Mouse (Mus musculus): ENCODE data around the gene Vav3. TPM values are rescaled to one million over a fixed set of nuclear protein-coding genes. Genes with fewer than 3 reads are reported as not detected.

Gene Vav3
- polyA plus RNA-seq, 2 experiments = 10.8 to 33.0 TPM

DNA sequence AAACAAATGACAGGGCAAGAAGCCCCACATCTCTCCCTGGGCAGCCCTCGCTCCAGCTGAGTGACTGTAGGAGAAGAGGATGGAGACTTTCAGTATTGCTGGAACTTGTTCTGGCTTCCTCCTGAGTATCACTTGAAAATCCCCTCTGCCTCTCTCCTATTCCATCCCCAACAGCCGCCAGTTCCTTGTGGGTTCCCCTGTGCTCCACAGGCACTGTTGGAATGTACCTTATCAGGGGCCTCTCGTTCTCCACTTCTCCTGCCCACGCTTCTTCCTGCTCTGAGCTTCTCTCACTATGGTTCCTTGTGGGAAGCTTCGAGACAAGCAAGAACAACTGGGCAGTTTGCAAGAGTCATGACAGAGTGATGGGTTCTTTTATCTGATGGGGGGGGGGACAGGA lies 23.1 kb downstream of the Vav3 start:
- no peak overlapping the region for H3K27ac ChIP-seq (replicated peaks; ENCODE audit: low read depth, low read length)
- no peaks in the 10 kb centered on the region for H3K36me3 ChIP-seq (ENCODE audit: control insufficient read depth, insufficient read depth, low read length)
- no peak for ATAC-seq (ENCODE audit: low FRiP score, low read depth)
- no peaks in the 10 kb centered on the region for H3K9me3 ChIP-seq (ENCODE audit: control insufficient read depth, low read length)
- no peaks in the 10 kb centered on the region for H3K27me3 ChIP-seq (ENCODE audit: control insufficient read depth, insufficient read depth, low read length)
- WGBS = 60% methylated on average over 5 of the region's 5 CpGs
- no peak for DNase-seq (ENCODE audit: low spot score)
- no peak overlapping the region for H3K4me2 ChIP-seq (replicated peaks; ENCODE audit: low read depth, low read length, severe bottlenecking)
- H3K9ac ChIP-seq (ENCODE audit: low read depth, low read length, severe bottlenecking) = no peak overlapping the region
- TF ChIP-seq POLR2A (IDR thresholded peaks at IDR 0.05; ENCODE audit: borderline replicate concordance, extremely low read depth, insufficient read depth, insufficient read length) = no peak
- peaks cover 4% of the 10 kb centered on the region for H3K4me1 ChIP-seq (ENCODE audit: control insufficient read depth, insufficient read depth, low read length)
- no peak overlapping the region for H3K4me3 ChIP-seq (replicated peaks; ENCODE audit: low read length)

DNA sequence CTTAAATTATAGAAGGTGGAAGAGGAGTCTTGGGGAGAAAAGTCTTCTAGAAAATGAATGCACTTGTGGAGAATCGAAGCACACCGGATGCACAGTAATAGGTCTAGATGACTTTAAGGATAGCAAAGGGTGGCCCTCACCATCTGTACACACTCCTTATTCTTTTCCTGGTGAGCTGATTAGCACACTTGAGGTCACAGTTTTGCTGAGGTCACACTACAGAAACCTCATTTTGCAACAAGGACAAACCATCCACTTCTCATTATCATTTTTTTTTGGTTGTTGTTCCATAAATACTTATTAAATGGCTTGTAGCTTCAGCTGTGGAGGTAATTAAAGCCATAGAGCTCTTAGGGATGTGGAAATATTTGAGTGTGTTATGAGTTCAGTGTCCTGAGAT lies 25.4 kb downstream of the Vav3 start:
- H3K4me2 ChIP-seq (replicated peaks; ENCODE audit: low read depth, low read length, severe bottlenecking) = no peak overlapping the region
- H3K9ac ChIP-seq (ENCODE audit: low read depth, low read length, severe bottlenecking) = no peak overlapping the region
- H3K4me1 ChIP-seq (ENCODE audit: control insufficient read depth, insufficient read depth, low read length) = peaks cover 4% of the 10 kb centered on the region
- H3K9me3 ChIP-seq (ENCODE audit: control insufficient read depth, low read length) = no peaks in the 10 kb centered on the region
- ATAC-seq (ENCODE audit: low FRiP score, low read depth) = no peak
- no peak overlapping the region for H3K4me3 ChIP-seq (replicated peaks; ENCODE audit: low read length)
- no peak for TF ChIP-seq POLR2A (IDR thresholded peaks at IDR 0.05; ENCODE audit: borderline replicate concordance, extremely low read depth, insufficient read depth, insufficient read length)
- 82% methylated on average over 2 of the region's 2 CpGs for WGBS
- H3K36me3 ChIP-seq (ENCODE audit: control insufficient read depth, insufficient read depth, low read length) = no peaks in the 10 kb centered on the region
- no peak overlapping the region for H3K27ac ChIP-seq (replicated peaks; ENCODE audit: low read depth, low read length)
- H3K27me3 ChIP-seq (ENCODE audit: control insufficient read depth, insufficient read depth, low read length) = no peaks in the 10 kb centered on the region
- DNase-seq (ENCODE audit: low spot score) = no peak

DNA sequence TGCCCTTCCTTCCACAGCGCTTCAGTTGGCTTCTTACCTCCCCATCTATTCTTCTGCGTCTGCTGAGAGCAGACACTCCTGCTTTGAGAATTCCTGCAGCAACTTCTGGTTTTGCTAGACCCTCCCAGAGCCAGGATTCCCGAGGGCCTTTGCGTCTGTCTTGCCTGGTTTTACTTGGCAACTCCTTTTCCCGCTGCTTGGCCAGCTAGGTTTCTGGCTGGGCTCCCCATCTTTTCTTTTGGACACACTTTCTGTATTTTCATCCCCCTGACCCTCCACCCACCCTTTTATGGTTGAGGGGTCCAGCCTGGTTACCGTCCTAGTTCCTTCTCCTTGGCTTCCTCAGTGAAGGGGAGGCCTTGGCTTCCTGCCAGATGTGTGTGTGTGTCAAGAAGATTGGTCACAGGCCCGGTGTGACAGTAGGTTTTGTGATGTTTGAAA lies 26.0 kb downstream of the Vav3 start:
- Histone ChIP-seq H3K36me3 (ENCODE audit: control insufficient read depth, insufficient read depth, low read length) (no peaks in the 10 kb centered on the region), H3K4me2 (replicated peaks; ENCODE audit: low read depth, low read length, severe bottlenecking) (no peak overlapping the region), H3K9ac (ENCODE audit: low read depth, low read length, severe bottlenecking) (no peak overlapping the region), H3K4me3 (replicated peaks; ENCODE audit: low read length) (no peak overlapping the region), H3K27me3 (ENCODE audit: control insufficient read depth, insufficient read depth, low read length) (no peaks in the 10 kb centered on the region), H3K4me1 (ENCODE audit: control insufficient read depth, insufficient read depth, low read length) (peaks cover 4% of the 10 kb centered on the region), H3K9me3 (ENCODE audit: control insufficient read depth, low read length) (no peaks in the 10 kb centered on the region), H3K27ac (replicated peaks; ENCODE audit: low read depth, low read length) (no peak overlapping the region; the same call in 1 of the 2 replicates)
- ATAC-seq (ENCODE audit: low FRiP score, low read depth) = no peak
- 46% methylated on average over 7 of the region's 7 CpGs for WGBS
- peak; percentile 24 for DNase-seq (ENCODE audit: low spot score)
- TF ChIP-seq POLR2A (IDR thresholded peaks at IDR 0.05; ENCODE audit: borderline replicate concordance, extremely low read depth, insufficient read depth, insufficient read length) = no peak

DNA sequence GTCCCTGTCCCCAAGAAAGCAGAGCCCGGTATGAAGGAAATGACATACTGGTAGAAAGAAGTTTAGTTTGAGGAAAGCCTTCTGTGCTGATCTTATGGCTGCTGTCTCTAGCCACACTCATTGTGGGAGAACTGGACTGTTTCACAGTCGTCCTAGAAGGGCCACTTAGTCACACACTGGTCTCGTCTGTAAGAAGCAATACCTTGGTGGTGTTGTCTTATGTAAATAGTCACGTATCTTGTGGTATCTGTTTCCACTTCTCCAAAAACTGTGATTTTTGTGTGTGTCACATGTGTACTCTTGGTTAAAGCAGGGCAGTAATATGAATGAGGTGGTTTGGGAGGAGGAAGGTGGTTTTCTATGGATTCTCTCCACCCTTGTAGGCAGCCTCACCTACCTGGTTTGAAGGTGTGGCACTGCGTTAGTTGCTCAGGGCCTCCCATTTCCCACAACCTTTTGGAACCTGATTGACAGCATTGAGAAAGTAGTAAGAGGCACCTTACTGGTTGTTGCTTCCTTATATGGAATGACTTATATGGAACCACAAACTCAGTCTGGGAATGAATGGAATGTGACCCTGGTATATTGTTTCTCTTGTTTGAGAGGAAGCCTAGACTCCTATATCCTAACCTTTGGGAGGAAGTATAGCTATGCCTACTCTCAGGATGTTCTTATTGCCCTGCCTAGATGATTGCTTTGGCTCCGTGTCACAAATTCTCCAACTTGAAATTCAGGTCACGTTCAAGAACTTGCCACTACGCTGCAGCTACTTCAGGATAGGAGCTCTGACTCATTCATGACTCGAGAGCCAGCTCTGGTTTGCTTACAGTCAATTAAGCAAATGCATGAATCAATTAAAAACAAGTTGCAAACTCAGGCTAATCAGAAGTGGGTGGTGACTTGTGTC lies 28.2 kb downstream of the Vav3 start:
- no peak overlapping the region for H3K27ac ChIP-seq (replicated peaks; ENCODE audit: low read depth, low read length)
- WGBS = 70% methylated on average over 9 of the region's 9 CpGs
- DNase-seq (ENCODE audit: low spot score) = peak; percentile 24

DNA sequence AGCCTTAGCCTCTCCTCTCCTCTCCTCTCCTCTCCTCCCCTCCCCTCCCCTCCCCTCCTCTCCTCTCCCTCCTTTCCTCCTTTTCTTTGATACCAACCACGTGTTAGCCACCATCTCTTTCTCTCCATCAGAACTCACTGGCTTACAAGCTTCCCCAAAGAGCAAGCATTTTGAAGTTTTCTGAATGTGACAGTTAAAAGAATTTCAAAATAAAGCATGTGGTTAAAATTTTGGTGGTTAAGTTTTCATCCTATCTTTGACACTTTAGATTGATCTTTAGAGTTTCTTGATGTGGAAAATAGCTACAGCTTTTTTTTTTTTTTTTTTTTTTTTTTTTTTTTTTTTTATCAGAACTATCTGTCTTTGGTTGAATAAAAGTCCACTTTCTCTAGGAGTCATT lies 31.1 kb downstream of the Vav3 start:
- DNase-seq (ENCODE audit: low spot score) (no peak), ATAC-seq (ENCODE audit: low FRiP score, low read depth) (no peak)
- Histone ChIP-seq H3K27ac (replicated peaks; ENCODE audit: low read depth, low read length) (no peak overlapping the region), H3K9me3 (ENCODE audit: control insufficient read depth, low read length) (no peaks in the 10 kb centered on the region), H3K27me3 (ENCODE audit: control insufficient read depth, insufficient read depth, low read length) (no peaks in the 10 kb centered on the region), H3K4me1 (ENCODE audit: control insufficient read depth, insufficient read depth, low read length) (peaks cover under 1% of the 10 kb centered on the region; the same call in 1 of the 2 replicates), H3K36me3 (ENCODE audit: control insufficient read depth, insufficient read depth, low read length) (no peaks in the 10 kb centered on the region), H3K4me3 (replicated peaks; ENCODE audit: low read length) (no peak overlapping the region), H3K9ac (ENCODE audit: low read depth, low read length, severe bottlenecking) (no peak overlapping the region), H3K4me2 (replicated peaks; ENCODE audit: low read depth, low read length, severe bottlenecking) (no peak overlapping the region)
- no peak for TF ChIP-seq POLR2A (IDR thresholded peaks at IDR 0.05; ENCODE audit: borderline replicate concordance, extremely low read depth, insufficient read depth, insufficient read length)
- WGBS = no CpG with 5 or more reads among the region's 1 CpGs

More for the DNA sequence above, 28.2 kb downstream of the Vav3 start:
- H3K9me3 ChIP-seq (ENCODE audit: control insufficient read depth, low read length) = no peaks in the 10 kb centered on the region
- TF ChIP-seq POLR2A (IDR thresholded peaks at IDR 0.05; ENCODE audit: borderline replicate concordance, extremely low read depth, insufficient read depth, insufficient read length) = no peak
- H3K36me3 ChIP-seq (ENCODE audit: control insufficient read depth, insufficient read depth, low read length) = no peaks in the 10 kb centered on the region
- peaks cover 4% of the 10 kb centered on the region for H3K4me1 ChIP-seq (ENCODE audit: control insufficient read depth, insufficient read depth, low read length)
- no peak overlapping the region for H3K4me2 ChIP-seq (replicated peaks; ENCODE audit: low read depth, low read length, severe bottlenecking)
- H3K9ac ChIP-seq (ENCODE audit: low read depth, low read length, severe bottlenecking) = no peak overlapping the region
- no peak overlapping the region for H3K4me3 ChIP-seq (replicated peaks; ENCODE audit: low read length)
- ATAC-seq (ENCODE audit: low FRiP score, low read depth) = no peak
- H3K27me3 ChIP-seq (ENCODE audit: control insufficient read depth, insufficient read depth, low read length) = no peaks in the 10 kb centered on the region

All from limb, embryonic 14.5 days (tissue).